ENCODE assay signal across 9 mouse cellular contexts in genomic region chr2:145588009-145588737, GRCm38 (mm10).
DNase-seq lines count a peak whose midpoint lies in the region; ATAC-seq lines count a peak whose summit lies in the region.
"Had no signal": no experiment of that assay in that cellular context is flagged by ENCODE, and none has a peak within 500 bp of the region (broad histone marks: within the 10 kb centered on the region; RNA-seq: fewer than 3 reads in every experiment).

No protein-coding gene starts in this region.

- 61% methylated on average over 8 of the region's 8 CpGs for WGBS in liver, embryonic 11.5 days
- WGBS in neural tube, embryonic 12.5 days, result 69% methylated on average over 8 of the region's 8 CpGs

- H3K4me1 ChIP-seq in liver, embryonic 11.5 days (replicated peaks; ENCODE audit: control insufficient read depth, insufficient read depth, low read length), result no peaks in the 10 kb centered on the region
- no peaks in the 10 kb centered on the region for H3K4me1 ChIP-seq in neural tube, embryonic 12.5 days
- H3K4me1 ChIP-seq: liver, embryonic 13.5 days had no signal

- no peak overlapping the region for H3K27ac ChIP-seq in liver, embryonic 11.5 days (ENCODE audit: low read depth, low read length)
- no peak overlapping the region for H3K27ac ChIP-seq in neural tube, embryonic 12.5 days
- H3K27ac ChIP-seq: liver, embryonic 13.5 days had no signal

- H3K9ac ChIP-seq in liver, embryonic 11.5 days (ENCODE audit: low read depth, low read length), result no peak overlapping the region
- no peak overlapping the region for H3K9ac ChIP-seq in neural tube, embryonic 12.5 days
- H3K9ac ChIP-seq: liver, embryonic 13.5 days had no signal

- H3K4me3 ChIP-seq in liver, embryonic 11.5 days (ENCODE audit: low read depth, low read length), result no peak overlapping the region
- no peak overlapping the region for H3K4me3 ChIP-seq in neural tube, embryonic 12.5 days
- H3K4me3 ChIP-seq: liver, embryonic 13.5 days had no signal

- no peaks in the 10 kb centered on the region for H3K36me3 ChIP-seq in liver, embryonic 11.5 days (ENCODE audit: control insufficient read depth, insufficient read depth, low read length)
- H3K36me3 ChIP-seq in neural tube, embryonic 12.5 days, result no peaks in the 10 kb centered on the region
- H3K36me3 ChIP-seq: liver, embryonic 13.5 days had no signal

- no peaks in the 10 kb centered on the region for H3K27me3 ChIP-seq in liver, embryonic 11.5 days (replicated peaks; ENCODE audit: control insufficient read depth, insufficient read depth, low read length)
- H3K27me3 ChIP-seq in neural tube, embryonic 12.5 days (replicated peaks), result no peaks in the 10 kb centered on the region
- H3K27me3 ChIP-seq: liver, embryonic 13.5 days had no signal

- peak; percentile 91 for ATAC-seq in granulocyte monocyte progenitor cell, adult 5-6 weeks (replicated peaks; ENCODE audit: poor library complexity, severe bottlenecking)
- 0 out of 2 replicates have a peak, but pooled peaks have one; percentile 31 for ATAC-seq in liver, embryonic 11.5 days (replicated peaks; ENCODE audit: low FRiP score)
- peak; percentile 86 for ATAC-seq in neural tube, embryonic 12.5 days (ENCODE audit: low FRiP score, low read depth)

- peak; percentile 16 for DNase-seq in CD4-positive helper T cell, adult 2 months (ENCODE audit: low read depth, low spot score)
- DNase-seq in WW6 (ENCODE audit: low read depth, low spot score), result peak; percentile 22
- DNase-seq in cerebellum, postnatal 4 days (ENCODE audit: low spot score in 2 of 2), result peak; percentile 28 to 70
- peak; percentile 56 for DNase-seq in kidney, postnatal 10 days
- no peak for DNase-seq in liver, embryonic 11.5 days (ENCODE audit: low spot score)
- no peak for DNase-seq in spleen, postnatal 4 days (ENCODE audit: low spot score in 2 of 2)
- DNase-seq: liver, embryonic 13.5 days had no signal

- H3K4me2 ChIP-seq in liver, embryonic 11.5 days, result no peak overlapping the region
- H3K4me2 ChIP-seq in neural tube, embryonic 12.5 days (replicated peaks), result no peak overlapping the region
- H3K4me2 ChIP-seq: liver, embryonic 13.5 days had no signal

- H3K9me3 ChIP-seq in liver, embryonic 11.5 days (ENCODE audit: control insufficient read depth, low read length), result no peaks in the 10 kb centered on the region
- no peaks in the 10 kb centered on the region for H3K9me3 ChIP-seq in neural tube, embryonic 12.5 days
- H3K9me3 ChIP-seq: liver, embryonic 13.5 days had no signal

Comparison
In these comparisons a context has a peak if more than half of its experiments do, and no peak if none do; other contexts are left out.
1. DNase-seq: peak in CD4-positive helper T cell, adult 2 months (single experiment), WW6 (single experiment), cerebellum, postnatal 4 days (2 of 2) and kidney, postnatal 10 days (single experiment); none in liver, embryonic 11.5 days (single experiment) and spleen, postnatal 4 days (0 of 2).
2. ATAC-seq: peak in every context shown above with its lines; median percentile 91 in granulocyte monocyte progenitor cell, adult 5-6 weeks; 86 in neural tube, embryonic 12.5 days; 31 in liver, embryonic 11.5 days.